8 mouse cellular contexts compared by ENCODE assay signal in genomic region chr1:24677706-24678105, GRCm38 (mm10). TPM values are rescaled to one million over a fixed set of nuclear protein-coding genes. Genes with fewer than 3 reads are reported as not detected.
DNase-seq lines count a peak whose midpoint lies in the region; ATAC-seq and TF ChIP-seq lines count a peak whose summit lies in the region.

No protein-coding gene starts in this region.

- peak overlapping the region; percentile 97 for H3K9ac ChIP-seq in forebrain, postnatal 0 days
- peak overlapping the region; percentile 87 for H3K9ac ChIP-seq in neural tube, embryonic 13.5 days

- no peak for TF ChIP-seq CTCF in forebrain, postnatal 0 days (IDR thresholded peaks at IDR 0.05; ENCODE audit: low read depth)

- H3K9me3 ChIP-seq in forebrain, postnatal 0 days (ENCODE audit: low read length), result no peaks in the 10 kb centered on the region
- H3K9me3 ChIP-seq in neural tube, embryonic 13.5 days, result no peaks in the 10 kb centered on the region

- no peaks in the 10 kb centered on the region for H3K27me3 ChIP-seq in forebrain, postnatal 0 days (ENCODE audit: insufficient read depth, low read length)
- H3K27me3 ChIP-seq in neural tube, embryonic 13.5 days, result no peaks in the 10 kb centered on the region

- peak overlapping the region; percentile 94 for H3K4me3 ChIP-seq in forebrain, postnatal 0 days (ENCODE audit: low read depth, low read length)
- peak overlapping the region; percentile 72 for H3K4me3 ChIP-seq in neural tube, embryonic 13.5 days

- intact Hi-C loops in left cerebral cortex, postnatal 10 days (cut with DNase I), result no loop called here

- DNase-seq in left cerebral cortex, adult 11 months (ENCODE audit: low spot score), result peak; percentile 21
- DNase-seq in left cerebral cortex, postnatal 10 days (ENCODE audit: extremely low spot score in 1 of 2, low spot score in 2 of 2), result no peak
- DNase-seq in ZHBTc4 (ENCODE audit: low read depth, low spot score), result peak; percentile 60
- no peak for DNase-seq in forebrain, postnatal 0 days
- DNase-seq in layer of hippocampus, adult 9-11 months, result peak; percentile 27
- no peak for DNase-seq in ovary, postnatal 36 days (ENCODE audit: low spot score)
- no peak for DNase-seq in right cerebral cortex, postnatal 10 days (ENCODE audit: low spot score in 2 of 2)

- H3K4me1 ChIP-seq in forebrain, postnatal 0 days (ENCODE audit: insufficient read depth), result peaks cover 6% of the 10 kb centered on the region
- H3K4me1 ChIP-seq in neural tube, embryonic 13.5 days (replicated peaks), result peaks cover 19% of the 10 kb centered on the region

- peak overlapping the region; percentile 55 for H3K4me2 ChIP-seq in forebrain, postnatal 0 days (ENCODE audit: low read depth)
- H3K4me2 ChIP-seq in neural tube, embryonic 13.5 days, result peak overlapping the region; percentile 65

- 75% methylated on average over 9 of the region's 9 CpGs for WGBS in forebrain, postnatal 0 days
- WGBS in neural tube, embryonic 13.5 days, result 78% methylated on average over 9 of the region's 9 CpGs

- ATAC-seq in forebrain, postnatal 0 days, result no peak; the same call in 1 of the 2 replicates
- peak; percentile 9; the same call in 1 of the 2 replicates for ATAC-seq in neural tube, embryonic 13.5 days (ENCODE audit: low read depth)

- peak overlapping the region; percentile 89 for H3K27ac ChIP-seq in forebrain, postnatal 0 days (ENCODE audit: low read depth, low read length)
- peak overlapping the region; percentile 83 for H3K27ac ChIP-seq in neural tube, embryonic 13.5 days (replicated peaks)

- no peaks in the 10 kb centered on the region for H3K36me3 ChIP-seq in forebrain, postnatal 0 days (ENCODE audit: insufficient read depth)
- 0 out of 2 replicates have a peak, but pooled peaks cover 2% of the 10 kb centered on the region for H3K36me3 ChIP-seq in neural tube, embryonic 13.5 days

RNA-seq across cellular contexts. Expression of gene Lmbrd1, which starts 0.7 kb away (rescaled TPM):
- 10 to 100 TPM; 87.3 to 96.0 TPM for total RNA-seq in left cerebral cortex, postnatal 10 days (2021)
- 32.7 and 33.6 TPM in 2 replicates for total RNA-seq in forebrain, postnatal 0 days (2014; rRNA removed)
- polyA plus RNA-seq in forebrain, postnatal 0 days (2015; fragmentation: Nextera tagmentation; extraction: Ambion mirVana), result 31.0 and 45.5 TPM in 2 replicates
- 39.0 and 45.5 TPM in 2 replicates for polyA plus RNA-seq in neural tube, embryonic 13.5 days (2015; fragmentation: Nextera tagmentation; extraction: Ambion mirVana)

Comparison
In these comparisons a context has a peak if more than half of its experiments do, and no peak if none do; other contexts are left out.
1. DNase-seq: peak in left cerebral cortex, adult 11 months (single experiment), ZHBTc4 (single experiment) and layer of hippocampus, adult 9-11 months (single experiment); none in left cerebral cortex, postnatal 10 days (0 of 2), forebrain, postnatal 0 days (single experiment), ovary, postnatal 36 days (single experiment) and right cerebral cortex, postnatal 10 days (0 of 2).